In the genomic region with DNA sequence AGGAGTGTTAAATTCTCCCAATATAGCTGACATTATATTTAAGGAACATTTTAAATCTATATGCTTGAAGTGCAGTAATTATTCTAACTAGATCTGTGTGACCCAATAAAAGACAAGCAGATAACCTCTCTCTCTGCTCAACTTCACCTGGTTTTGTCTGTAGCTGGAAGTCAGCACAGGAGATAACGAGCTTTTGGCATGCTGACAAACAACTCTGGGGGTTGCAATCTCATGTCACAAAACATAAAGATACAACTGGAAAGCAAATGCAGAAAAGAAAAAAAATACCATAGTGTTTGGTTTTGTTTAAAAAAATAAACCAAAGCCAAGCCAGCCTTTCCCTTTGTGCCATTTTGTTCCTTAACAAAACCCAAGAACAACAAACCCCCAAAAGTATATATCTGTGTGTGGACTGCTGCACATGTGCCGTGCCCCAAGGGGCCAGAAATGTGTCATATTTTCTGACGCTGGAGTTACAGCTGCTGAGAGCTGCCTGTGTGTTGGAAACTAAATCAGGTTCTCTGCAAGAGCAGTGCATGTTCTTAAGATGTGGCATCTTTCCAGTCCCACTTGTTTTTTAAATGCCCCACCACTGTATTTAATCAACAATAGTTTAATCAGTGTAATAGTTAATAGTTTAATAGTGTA, we compare ENCODE assay signal across 24 mouse cellular contexts. TPM values are rescaled to one million over a fixed set of nuclear protein-coding genes. Genes with fewer than 3 reads are reported as not detected.
"Had no signal": no experiment of that assay in that cellular context is flagged by ENCODE, and none has a peak within 500 bp of the region (broad histone marks: within the 10 kb centered on the region; RNA-seq: fewer than 3 reads in every experiment).

No protein-coding gene starts in this region.

- H3K9ac ChIP-seq: limb, embryonic 12.5 days; limb, embryonic 15.5 days; liver, embryonic 14.5 days; liver, postnatal 0 days; lung, embryonic 14.5 days; midbrain, embryonic 12.5 days; midbrain, embryonic 15.5 days; neural tube, embryonic 12.5 days; neural tube, embryonic 15.5 days had no signal

- H3K4me2 ChIP-seq: limb, embryonic 12.5 days; limb, embryonic 15.5 days; liver, embryonic 11.5 days; lung, embryonic 14.5 days; midbrain, embryonic 12.5 days; midbrain, embryonic 15.5 days; neural tube, embryonic 12.5 days; neural tube, embryonic 15.5 days had no signal

- ATAC-seq: liver, postnatal 0 days; lung, postnatal 0 days; midbrain, embryonic 15.5 days had no signal

- H3K27ac ChIP-seq: kidney, postnatal 0 days; layer of hippocampus, adult 2 months; limb, embryonic 12.5 days; limb, embryonic 15.5 days; liver, embryonic 14.5 days; macrophage; midbrain, embryonic 12.5 days; midbrain, embryonic 15.5 days; neural tube, embryonic 12.5 days; neural tube, embryonic 15.5 days; stomach, postnatal 0 days had no signal

- DNase-seq: kidney, postnatal 25 days; left cerebral cortex, postnatal 4 days; liver, postnatal 0 days; lung, embryonic 14.5 days; right cerebral cortex, adult 18-20 months; right cerebral cortex, postnatal 14 days; right cerebral cortex, postnatal 4 days; thymus, adult 2 months; thymus, postnatal 14 days; thymus, postnatal 4 days had no signal

- H3K27me3 ChIP-seq: limb, embryonic 12.5 days; limb, embryonic 15.5 days; midbrain, embryonic 12.5 days; midbrain, embryonic 15.5 days; neural tube, embryonic 12.5 days; neural tube, embryonic 15.5 days had no signal

- H3K9me3 ChIP-seq: limb, embryonic 12.5 days; limb, embryonic 15.5 days; midbrain, embryonic 12.5 days; midbrain, embryonic 15.5 days; neural tube, embryonic 12.5 days; neural tube, embryonic 15.5 days had no signal

- H3K4me1 ChIP-seq: limb, embryonic 12.5 days; limb, embryonic 15.5 days; midbrain, embryonic 12.5 days; midbrain, embryonic 15.5 days; neural tube, embryonic 12.5 days; neural tube, embryonic 15.5 days had no signal

- H3K4me3 ChIP-seq: layer of hippocampus, adult 2 months; limb, embryonic 12.5 days; limb, embryonic 15.5 days; midbrain, embryonic 12.5 days; midbrain, embryonic 15.5 days; neural tube, embryonic 12.5 days; neural tube, embryonic 15.5 days had no signal

RNA-seq across cellular contexts. Expression of a gene that starts 44.9 kb away (rescaled TPM):
- polyA plus RNA-seq: kidney, embryonic 14.5 days had no signal
